Mouse (Mus musculus): ENCODE measurements around the gene 2010111I01Rik. TPM values are rescaled to one million over a fixed set of nuclear protein-coding genes. Genes with fewer than 3 reads are reported as not detected.
"Not testable (repeated sequence)": the region's sequence is repeated elsewhere in the genome, so short reads cannot be mapped to it uniquely, and the experiment has no call there.

Gene 2010111I01Rik
- total RNA-seq (2021) = 10 to 100 TPM; 66.2 to 78.6 TPM
- long read RNA-seq, partial matches to known transcripts = 12 of 30 reads
- long read RNA-seq, other reads (novel, unspliced or antisense) = 15 of 30 reads

DNA sequence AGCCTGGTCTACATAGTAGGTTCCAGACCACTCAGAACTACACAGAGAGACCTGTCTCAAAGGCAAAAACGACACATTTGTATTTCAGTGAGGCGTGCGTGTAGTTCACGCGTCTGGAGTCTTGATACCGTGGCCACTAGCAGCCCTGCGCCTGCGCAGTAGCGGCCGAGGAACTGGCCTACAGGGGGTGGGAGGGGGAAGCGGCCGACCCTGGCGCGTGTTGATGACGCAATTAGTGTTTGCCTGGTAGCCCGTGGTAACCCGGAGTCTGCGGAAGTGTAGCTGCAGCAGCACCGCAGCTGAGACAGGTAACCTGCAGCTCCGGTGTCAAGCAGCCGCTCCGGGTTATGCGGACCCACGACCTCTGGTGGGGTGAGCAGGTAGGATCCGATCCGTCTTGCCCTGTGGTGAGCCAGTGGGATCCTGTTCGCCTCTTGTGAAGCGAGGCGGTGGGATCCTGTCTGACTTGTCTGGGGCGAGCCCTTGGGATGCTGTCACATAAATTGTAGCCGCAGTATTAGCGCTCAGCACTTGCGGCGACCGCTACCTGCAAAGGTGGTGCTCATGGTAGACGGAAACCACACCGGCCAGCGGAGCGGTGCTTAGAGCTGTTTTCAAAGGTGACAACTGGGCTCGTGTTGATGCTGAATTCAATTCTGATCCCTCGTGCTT lies at the start of gene 2010111I01Rik:
Gene 2010111I01Rik, plus strand, starts transcription at position 254 of the 672 bp plus-strand sequence.
- DNase-seq (ENCODE audit: low spot score in 2 of 2) = peak; percentile 98

DNA sequence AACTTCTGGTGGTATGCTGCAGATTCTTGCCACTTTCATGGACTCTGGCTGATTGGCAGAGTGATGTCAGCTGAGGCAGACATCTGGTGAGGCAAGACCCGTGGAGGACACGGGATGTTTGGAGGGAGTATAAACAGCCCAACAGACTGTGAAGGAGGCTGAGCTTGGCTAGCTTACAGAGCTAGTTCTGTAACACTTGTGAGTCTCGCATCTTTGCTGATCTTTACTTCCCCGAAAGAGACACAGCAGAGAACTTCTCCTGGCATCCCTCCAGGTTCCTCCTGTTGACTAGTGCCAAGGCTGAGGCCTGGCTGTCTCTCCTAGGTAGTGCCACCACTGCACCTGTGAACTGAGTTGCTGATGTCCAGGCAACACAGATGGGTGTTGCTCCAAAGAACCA lies 48.0 kb upstream of the 2010111I01Rik start:
- DNase-seq (ENCODE audit: low spot score in 2 of 2) = no peak

DNA sequence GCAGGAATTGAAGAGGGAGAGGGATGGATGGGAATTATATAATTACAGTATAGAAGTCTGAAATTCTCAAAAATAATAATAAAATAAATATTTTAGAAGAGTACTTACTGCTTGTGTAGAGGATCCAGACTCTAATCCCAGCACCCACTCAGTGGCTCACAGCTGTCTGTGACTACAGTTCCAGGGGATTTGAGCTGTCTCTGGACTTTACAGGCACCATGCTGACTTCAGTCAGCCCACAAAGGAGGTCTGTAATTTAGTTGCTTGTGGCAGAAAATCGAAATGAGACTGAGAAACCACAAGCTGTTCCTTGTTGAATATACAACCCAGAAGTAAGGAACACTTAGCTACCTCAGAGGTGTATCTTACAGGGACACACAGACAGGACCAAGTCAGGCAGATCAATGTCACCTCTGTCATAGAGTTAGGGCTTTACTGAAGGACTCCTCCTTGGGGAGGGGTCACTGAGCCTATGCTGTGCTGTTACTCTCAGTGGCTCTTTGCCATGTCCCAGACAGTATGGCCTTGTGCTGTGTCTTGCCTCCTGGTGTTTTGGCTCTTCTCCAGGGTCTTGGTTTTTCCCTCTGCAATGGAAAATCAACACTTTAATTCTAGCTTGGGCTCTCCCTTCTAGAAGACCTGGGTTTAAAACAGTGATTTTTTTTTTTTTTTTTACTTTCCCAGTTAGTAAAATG lies 47.1 kb upstream of the 2010111I01Rik start:
- no peak for DNase-seq (ENCODE audit: low spot score in 2 of 2)

DNA sequence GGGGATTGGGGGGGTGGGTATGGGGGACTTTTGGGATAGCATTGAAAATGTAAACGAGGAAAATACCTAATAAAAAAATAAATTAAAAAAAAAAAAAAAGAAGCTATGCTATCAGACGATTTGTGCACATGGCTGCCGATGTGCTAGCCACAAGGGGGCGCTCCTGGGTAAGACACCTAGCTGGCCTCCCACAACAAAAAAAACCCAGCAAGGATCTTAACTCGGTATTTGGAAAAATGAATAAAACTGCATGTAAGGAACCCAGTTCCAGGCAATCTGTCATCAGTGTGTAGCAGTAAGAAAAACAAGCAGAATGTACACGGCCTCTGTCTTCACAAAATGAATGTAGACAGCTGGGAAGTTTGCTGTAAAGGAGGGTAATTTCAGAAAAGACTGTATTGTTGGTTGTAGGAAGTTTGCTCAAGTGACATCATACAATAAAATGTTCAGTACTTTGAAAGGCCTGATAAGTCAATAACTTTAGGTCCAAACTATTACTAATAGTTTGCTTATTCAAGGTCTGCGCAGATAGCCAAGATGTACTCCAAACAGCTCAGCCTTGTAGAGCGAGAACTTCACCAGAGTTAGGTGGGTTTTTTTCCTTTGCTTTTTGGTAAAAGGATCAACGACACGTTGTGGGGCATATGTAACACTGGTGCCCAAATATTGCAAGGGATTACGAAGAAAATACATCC lies 44.9 kb upstream of the 2010111I01Rik start:
- DNase-seq (ENCODE audit: low spot score in 2 of 2) = peak; percentile 84 to 91

DNA sequence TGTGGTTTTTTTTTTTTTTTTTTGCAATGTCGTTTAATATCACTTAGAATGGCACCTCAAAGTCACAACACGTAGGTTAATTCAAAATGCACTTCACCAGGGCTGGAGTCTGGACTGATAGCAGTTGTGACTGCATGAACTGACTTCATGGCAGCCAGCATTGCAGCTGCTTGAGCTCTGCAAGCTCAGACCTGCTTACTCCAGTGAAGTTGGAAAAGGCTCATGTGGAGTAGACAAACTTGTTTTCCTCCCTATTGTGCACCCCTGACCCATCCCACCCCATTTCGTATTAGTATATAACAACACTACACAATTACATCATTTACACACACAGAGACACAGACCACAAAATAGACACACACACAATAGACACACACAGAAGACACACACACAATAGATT lies 42.0 kb upstream of the 2010111I01Rik start:
- no peak for DNase-seq (ENCODE audit: low spot score in 2 of 2)

DNA sequence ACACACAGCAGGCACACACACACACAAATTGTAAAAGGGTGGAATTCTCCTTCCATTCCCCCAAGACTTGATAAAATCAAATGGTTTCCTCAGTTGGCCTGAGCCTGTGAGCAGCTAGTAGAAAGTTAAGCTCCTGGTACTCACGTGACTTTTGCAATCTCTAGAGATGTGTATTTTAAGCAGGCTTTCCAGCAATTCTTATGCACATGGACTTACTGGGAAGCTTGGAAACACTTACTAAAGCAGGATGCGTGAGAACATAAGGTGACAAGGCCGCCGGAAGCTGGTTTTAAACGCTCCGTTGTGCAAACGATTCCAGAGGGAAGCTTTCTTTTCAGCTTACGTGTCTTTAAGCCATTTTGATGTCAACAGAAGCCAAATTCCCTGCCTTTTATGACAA lies 41.5 kb upstream of the 2010111I01Rik start:
- no peak for DNase-seq (ENCODE audit: low spot score in 2 of 2)

DNA sequence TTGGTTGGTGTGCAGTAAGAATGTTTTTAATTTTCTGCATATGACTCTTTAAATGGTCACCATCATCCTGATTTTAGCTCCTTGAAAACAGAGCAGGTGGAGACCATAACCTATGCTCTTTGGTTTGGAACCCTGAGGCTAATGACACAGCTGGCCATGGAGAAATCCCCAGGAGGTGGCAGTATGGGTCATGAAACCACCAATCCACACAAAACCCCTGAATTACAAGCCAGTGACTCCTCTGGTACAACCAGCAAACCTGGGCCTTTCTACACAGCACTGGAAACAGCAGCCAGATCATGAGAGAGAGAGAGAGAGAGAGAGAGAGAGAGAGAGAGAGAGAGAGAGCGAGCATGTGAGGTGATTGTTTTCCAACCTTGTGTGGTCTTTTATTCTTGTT lies 38.2 kb upstream of the 2010111I01Rik start:
- DNase-seq (ENCODE audit: low spot score in 2 of 2) = peak; percentile 55 to 59

DNA sequence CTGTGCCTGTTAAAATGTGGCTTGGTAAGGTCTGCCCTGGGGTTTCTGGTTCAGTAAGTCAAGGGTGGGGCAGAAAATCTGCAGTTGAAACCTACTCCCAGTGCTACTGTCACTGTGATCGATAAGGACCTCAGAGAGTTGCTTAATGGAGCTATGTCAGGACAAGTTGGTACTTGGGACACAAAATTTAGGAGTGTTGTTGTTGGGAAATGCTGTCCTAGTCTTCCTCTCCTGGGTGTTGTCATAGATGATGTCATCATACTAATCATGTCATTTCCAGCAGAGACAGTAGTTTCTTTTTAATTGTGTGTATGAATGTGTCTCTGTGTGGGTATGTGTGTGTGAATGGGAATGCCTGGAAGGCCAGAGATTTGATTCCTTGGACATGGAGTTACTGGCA lies 37.2 kb upstream of the 2010111I01Rik start:
- no peak for DNase-seq (ENCODE audit: low spot score in 2 of 2)

DNA sequence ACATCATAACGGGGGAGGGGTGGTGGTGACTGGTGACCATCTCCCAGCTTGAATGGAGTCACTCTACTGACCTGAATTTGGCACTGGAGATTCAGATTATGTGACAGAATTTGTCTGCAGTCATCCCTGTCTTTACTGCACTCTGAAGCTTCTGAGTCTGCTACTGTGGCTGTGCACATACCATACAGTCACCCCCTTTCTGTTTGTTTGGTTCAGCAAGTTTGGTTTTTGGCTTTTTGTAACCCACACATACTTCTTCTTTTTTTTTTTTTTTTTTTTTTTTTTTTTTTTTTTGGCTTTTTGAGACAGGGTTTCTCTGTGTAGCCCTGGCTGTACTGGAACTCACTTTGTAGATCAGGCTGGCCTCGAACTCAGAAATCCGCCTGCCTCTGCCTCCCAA lies 35.5 kb upstream of the 2010111I01Rik start:
- not testable (repeated sequence) for DNase-seq (ENCODE audit: low spot score in 2 of 2)

DNA sequence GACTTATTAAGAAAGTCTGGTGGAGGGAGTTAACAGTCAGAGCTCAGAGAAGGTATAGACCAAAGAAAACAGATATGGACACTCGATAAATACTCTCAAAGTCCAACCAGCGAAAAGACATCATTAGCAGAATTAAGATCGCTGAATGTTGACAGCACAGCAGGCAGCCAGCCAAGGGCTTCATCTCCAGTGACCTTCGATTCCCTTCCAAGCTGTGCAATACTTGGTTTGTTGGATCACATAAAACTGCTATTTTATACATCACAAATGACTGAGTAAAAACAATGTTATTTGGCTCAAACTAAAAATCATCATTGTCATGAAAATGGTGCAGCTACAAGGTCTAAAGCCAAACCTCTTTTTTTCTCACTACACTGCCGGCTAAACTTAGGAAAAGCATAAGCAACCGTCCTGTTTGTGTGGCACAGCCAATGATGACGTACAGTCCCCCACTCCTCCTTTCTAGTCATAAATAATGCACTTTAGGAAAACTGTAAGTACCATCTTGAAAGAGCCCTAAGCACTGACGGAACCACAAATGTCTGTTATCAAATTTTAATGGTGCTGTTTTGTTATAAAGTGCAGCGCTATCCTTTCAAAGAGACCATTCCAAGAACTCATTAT lies 34.8 kb upstream of the 2010111I01Rik start:
- DNase-seq (ENCODE audit: low spot score in 2 of 2) = no peak

DNA sequence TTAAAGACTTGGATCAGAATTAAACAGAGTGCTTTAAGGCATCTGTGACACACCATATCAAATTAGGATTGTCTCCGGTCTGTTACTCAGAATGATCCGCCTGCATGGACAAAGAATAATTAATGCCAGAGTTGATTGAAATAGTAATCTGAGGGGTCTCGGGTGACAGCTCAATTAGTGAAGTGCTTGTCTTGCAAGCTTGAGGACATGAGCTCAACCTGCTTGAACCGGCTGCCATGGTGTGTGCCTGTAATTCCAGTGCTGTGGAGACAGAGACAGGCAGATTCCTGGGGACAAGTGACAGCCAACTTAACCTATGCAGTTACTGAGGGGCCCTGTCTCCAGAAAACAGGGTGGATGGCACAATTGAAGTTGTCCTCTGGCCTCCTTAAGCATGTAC lies 32.2 kb upstream of the 2010111I01Rik start:
- DNase-seq (ENCODE audit: low spot score in 2 of 2) = no peak

DNA sequence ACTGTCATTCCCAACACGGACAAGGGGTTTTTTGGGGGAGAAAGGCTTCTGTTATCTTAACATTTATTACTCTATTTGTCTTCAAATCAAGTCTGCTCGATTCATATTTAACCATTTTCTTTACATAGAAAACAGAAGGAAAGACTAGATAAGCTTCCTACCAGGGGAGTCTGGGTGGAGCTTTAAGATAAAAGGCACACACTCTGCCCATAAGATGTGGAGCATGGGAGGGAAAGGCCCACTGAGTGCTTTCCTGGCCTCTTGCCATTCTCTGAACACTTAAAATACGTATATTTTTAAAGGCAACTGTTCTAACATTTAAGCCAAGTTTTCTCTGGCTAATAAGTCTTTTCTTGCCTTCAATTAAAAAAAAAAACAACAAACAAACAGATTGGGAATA lies 25.3 kb upstream of the 2010111I01Rik start:
- no peak for DNase-seq (ENCODE audit: low spot score in 2 of 2)

DNA sequence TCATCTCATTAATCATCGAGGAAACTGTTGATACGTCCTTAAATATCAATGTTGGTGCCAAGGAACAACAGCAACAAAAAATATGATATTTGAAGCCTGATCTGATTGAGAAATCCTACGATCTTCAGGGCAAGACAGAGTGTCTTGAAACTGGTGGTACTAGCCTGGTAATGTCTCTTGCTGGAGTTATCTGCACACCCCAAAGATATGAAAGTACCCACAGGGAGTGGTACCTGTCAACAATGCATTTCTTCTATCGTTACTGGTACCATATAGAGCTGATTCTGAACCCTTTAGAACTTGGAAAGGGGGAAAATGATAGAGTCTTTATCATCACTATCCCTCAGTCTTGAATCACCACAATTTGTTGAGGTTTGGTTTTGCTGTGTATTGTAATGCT lies 24.9 kb upstream of the 2010111I01Rik start:
- no peak for DNase-seq (ENCODE audit: low spot score in 2 of 2)

DNA sequence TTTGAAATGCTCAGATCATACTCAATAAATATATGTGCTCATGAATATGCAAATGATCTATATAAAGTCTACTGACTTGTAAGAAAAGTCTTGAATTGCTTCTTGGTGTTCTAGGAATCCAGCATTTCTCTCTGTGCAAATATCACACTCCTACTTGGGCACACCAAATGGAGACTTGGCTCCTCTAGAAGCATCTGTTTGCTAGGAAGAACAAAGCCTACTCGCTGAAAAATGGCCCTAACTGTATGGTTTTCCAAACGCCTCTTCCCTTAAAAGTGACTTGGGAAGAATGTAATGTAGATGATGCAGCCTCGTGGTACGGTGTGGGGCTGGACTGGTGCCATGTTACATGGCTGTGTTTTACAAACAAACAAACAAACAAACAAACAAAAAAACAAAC lies 24.0 kb upstream of the 2010111I01Rik start:
- DNase-seq (ENCODE audit: low spot score in 2 of 2) = no peak

DNA sequence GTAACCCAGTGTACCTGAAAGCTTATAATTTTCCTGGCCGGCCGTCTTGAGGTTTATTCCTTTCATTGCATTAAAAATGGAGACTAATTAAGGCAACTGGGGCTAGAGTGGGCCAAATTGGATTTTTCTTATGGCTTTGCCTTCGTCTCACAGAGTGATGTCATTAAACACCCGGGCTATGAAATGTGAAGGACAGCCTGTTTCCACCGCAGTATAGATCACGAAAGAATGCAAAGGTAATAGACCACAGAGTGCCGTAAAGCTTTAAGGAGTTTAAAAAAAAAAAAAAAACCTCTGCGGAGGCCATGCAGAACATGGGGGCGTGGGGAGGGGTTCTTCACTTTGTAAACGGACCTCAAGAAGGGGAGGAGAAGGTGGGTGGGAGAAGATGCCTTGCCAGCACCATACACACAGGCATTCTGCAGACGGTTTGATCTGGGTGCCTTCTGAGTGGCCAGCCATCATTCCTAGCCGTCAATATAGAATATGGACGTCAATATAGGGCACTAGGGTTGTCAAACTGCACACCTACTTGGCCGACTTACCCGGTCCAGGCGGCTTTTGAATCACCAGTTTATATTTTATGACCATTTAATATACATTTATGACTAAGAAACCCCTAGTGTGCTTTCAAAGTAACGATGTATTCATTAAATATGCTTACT lies 23.2 kb upstream of the 2010111I01Rik start:
- DNase-seq (ENCODE audit: low spot score in 2 of 2) = no peak

DNA sequence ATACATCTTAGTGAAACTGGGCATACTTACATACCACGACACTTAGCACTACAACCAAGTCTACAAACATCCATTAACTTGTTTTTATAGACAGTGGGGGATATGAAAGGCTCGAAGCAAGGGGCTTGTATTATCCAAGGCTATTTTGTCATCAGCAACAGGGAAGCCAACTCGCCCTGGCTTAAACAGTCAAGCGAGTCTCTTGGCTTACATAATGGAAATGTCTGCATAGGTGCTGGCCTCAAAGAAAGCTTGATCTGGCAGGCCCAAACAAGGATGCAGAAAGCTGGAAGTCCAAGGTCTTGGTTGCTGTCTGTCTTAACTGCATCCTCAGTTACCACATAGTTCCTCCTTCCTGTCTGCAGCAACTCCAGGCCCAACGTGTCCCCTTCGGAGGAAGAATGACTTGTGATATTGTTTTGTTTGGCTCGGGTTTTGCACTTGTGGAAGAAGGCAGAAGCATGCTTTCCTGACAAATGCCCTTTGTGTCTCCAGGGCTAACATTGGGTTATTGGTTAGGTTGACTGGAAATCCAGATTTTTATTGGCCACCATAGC lies 21.3 kb upstream of the 2010111I01Rik start:
- DNase-seq (ENCODE audit: low spot score in 2 of 2) = no peak

DNA sequence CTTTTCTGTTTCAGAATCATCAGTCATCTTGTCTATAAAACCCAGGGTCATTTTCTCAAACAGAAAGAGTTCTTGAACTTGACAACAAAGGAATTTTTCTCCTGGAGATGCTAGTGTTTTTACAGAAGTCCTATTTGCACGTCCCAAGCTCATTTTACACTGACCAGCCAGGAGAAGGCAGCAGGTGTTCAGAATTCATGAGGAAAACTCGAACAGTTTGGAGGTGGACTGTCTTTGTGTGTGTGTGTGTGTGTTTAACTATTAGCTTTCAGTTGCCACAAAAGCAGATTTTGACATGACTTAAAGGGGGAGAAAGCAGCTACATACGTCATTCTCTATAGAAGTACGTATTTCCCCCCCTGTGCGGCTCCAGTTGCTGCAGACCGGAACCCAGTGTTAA lies 20.6 kb upstream of the 2010111I01Rik start:
- no peak for DNase-seq (ENCODE audit: low spot score in 2 of 2)

DNA sequence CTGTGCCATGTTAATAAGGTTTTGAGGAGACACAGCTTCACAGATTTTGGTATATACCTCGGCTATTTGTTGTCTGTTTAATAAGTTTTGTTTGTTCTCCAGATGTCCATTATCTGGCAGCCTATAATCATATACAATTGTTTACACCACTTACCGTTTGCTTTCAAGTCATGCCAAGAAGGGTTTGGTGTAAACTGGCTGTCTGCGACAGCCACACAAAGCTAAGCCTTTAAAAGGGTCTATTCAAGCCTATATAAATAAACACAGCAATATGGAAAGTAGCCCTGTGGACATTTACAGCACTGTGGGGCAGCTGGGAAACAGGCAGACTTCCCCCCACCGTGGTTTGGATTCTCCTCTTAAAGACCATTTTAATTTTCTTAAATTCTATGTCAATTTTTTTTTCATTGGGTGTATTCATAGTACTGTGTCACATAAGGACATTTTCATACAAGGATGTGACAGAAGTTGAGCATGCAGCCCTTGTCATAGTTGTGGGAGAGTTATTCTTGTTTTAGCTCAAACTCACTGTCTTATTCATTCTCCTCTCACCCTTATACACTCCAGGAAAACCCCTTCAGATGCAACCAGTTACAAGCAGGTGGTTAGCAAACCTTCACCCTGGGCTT lies 15.0 kb upstream of the 2010111I01Rik start:
- no peak for DNase-seq (ENCODE audit: low spot score in 2 of 2)

DNA sequence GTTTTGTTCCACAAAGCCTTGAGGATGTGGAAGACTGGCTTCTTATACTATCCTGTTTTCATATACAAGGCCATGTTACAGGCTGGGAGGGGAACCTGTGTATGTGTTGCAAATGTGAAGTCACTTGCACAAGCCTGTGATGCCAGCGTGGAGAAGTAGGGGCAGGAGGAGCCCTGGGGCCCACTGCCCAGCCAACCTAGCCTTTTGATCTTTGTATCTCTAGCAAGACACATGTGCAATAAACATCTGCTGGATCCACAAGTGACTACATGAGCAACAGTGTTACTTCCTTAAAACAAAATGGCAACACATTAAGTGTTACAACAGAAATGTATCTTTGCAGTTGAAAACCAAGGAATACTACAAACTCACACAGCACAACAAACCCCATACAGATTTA lies 13.1 kb upstream of the 2010111I01Rik start:
- no peak for DNase-seq (ENCODE audit: low spot score in 2 of 2)

DNA sequence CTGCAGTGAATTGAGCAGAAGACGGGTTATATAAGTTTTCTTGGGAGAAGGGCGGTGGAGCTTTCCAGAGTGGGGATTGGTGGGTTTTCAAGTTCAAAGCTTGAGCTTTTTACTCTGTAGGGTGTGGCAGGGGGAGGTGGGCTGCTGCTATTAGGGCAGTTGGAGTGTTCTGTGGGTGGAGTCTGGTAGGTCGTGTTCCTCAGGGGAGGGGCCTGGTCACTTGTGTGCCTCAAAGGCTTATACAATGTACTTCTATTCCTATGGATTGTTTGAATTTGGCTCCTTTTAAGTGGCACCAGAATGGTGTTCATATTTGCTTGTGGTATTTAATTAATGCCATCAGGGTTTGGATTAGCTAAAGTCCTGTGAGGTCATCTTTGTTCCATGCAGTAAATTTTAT lies 12.6 kb upstream of the 2010111I01Rik start:
- no peak for DNase-seq (ENCODE audit: low spot score in 2 of 2)
